Mouse (Mus musculus) heart, postnatal 10 days (tissue): ENCODE measurements around the gene Lamp3. TPM values are rescaled to one million over a fixed set of nuclear protein-coding genes. Genes with fewer than 3 reads are reported as not detected.
"Not testable (repeated sequence)": the region's sequence is repeated elsewhere in the genome, so short reads cannot be mapped to it uniquely, and the experiment has no call there.

ENCODE experiments used
- DNase-seq, 2 experiments: peaks; one replicate each; pipeline ENCODE4 v3.0.0; 2021
- intact Hi-C: fragments of 180-260 bp; cut with DNase I; formaldehyde crosslinking; loops from one replicate; pipeline ENCODE4 v1.15.1; 2025
- total RNA-seq, 2 experiments: library from RNA; stranded (reverse); gene quantifications; 2 replicates each; pipeline ENCODE4 v1.2.3; 2021

Lamp3 gene
- total RNA-seq = under 1 TPM in 1 of 2 experiments, not detected in 1; 0.07 TPM

DNA sequence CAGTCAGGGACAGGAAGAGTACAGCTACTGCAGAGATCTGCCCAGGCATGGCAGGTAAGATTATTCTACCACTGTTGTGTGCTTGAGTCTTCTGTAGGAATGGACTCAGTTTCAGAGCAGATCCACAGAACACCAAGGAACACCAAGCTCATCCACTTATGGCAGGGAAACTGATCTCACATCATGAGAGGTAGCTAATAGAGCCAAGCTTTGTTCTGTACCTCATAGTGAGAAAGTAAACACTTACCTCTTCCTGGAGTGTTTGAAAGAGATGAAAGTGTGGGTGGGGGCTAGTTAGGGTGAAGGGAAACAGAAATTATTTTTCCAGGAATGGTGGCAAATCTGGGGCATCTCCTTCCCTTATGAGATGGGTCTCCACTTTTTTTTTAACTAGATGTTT is at the start of gene Lamp3:
Gene Lamp3 (minus strand): TSS at position 160 of the 400 bp plus-strand sequence.
- no peak for DNase-seq

DNA sequence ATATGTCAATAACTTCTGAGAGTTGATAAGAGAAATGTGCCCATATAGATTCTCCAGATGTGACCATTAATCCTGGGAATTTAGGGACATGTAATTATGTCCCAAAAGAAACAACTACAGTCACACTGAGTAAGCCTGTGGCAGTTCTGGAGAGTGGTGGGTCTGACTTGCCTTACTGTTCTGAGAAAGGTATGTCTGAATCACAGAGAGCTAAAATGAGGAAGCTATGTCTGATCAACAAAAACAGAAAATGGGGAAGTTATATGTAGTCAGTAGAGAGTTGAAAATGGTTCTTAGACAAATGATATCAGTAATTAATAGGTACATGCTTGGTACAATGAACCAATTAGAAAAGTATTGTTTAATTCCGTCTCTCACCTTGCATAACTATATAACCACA is 26.7 kb upstream of the Lamp3 start:
- DNase-seq = no peak
- intact Hi-C loops = no loop called here

More for the DNA sequence above, at the start of gene Lamp3:
- intact Hi-C loops = no loop called here

DNA sequence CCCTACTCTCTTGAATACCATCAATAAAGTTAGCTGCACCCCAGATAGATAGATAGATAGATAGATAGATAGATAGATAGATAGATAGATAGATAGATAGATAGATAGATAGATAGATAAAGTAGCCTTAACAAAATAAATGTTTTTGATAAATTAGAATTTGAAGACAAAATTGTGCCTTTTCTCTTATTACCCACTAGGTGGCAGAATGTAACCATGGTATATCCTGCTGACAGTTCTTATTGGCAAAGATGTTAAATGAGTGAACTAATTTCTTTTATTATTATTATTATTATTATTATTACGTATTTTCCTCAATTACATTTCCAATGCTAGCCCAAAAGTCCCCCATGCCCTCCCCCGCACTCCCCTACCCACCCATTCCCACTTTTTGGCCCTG is 18.0 kb upstream of the Lamp3 start:
- DNase-seq = not testable (repeated sequence)
- intact Hi-C loops = loop anchor here (1.0 to 5.0 kb wide), 3 partner anchors 124 to 463 kb away; no protein-coding TSS in a partner anchor

DNA sequence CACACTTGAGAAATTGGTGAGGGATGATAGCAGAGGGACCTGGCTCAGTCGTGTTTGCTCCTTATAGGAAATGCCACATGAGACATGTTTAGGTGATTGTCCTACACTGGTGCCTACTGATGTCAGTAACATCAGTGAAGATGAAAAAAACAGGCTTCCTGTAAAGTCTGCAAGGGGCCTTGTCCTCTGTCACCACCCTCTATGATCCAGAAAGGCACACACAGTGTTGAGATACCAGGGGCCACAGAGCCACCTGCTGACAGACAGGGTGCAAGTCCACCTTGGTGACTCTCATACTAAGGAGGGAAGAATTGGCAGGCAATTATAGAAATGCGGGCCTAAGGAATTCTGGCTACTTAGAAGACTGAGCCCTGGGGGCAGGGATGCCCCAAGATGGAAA is 14.8 kb upstream of the Lamp3 start:
- intact Hi-C loops = loop anchor here (5.0 kb wide), 2 partner anchors 186 to 466 kb away; no protein-coding TSS in a partner anchor
- no peak for DNase-seq

DNA sequence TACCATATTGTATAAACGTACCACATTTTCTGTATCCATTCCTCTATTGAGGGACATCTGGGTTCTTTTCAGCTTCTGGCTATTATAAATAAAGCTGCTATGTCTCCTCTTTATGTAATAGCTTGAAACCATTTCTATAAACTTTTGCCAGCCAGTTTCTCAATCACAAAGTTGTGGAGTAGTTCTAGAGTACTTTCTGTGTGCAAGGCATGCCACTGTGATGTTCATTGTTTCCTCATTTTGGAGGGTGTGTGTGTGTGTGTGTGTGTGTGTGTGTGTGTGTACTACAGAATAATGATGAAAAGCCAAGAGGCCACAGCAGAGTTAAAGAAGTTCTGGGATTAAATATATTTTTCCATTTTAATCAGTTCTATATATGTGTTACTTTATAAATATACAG is 1.2 kb upstream of the Lamp3 start:
- intact Hi-C loops = no loop called here
- no peak for DNase-seq

DNA sequence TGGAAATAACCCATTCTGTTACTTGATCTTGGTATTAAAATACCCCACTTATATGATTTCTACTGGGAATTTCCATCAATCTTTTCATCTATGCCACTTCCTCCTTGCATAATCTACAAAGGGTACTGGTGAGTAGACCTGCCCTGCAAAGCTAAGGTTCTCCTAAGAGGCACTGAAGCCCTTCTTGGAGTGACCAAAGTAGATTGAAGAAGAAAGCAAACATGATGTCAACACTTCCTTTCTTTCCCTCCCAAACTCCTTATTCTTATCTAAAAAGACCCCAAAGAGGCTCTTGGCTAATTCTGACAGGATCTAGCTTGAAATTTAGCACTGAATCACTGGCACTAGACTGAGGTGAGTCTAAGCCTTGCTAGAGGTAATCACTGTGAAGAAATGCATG is 7.0 kb downstream of the Lamp3 start:
- no peak for DNase-seq
- intact Hi-C loops = no loop called here

DNA sequence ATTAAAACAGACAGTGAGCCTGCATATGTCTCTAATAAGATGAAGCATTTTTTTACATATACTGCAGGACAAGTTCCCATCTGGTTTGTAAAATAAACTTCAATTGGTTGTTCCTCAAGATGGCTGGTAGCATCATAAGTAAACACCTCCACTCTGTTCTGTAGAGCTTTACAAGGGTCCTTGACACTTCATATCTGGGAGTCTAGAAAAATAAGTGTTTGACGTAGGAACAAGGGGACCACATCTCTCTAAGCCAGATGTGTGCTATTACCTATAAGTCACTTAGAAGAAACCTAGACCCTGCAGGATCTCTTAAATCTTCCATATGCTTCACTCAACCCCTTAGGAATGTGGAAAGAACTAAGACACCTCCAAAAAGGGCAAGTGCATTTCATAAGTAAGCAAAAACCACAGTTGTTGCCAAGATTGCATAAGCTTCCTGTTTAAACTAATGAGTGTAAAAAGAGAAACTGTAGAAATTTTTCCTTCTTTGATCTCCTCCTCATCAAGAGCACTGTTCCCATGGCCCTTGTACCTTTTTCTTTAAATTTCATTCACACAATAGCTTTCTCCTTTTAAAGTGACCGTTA is 35.3 kb downstream of the Lamp3 start:
- no peak for DNase-seq
- intact Hi-C loops = no loop called here

DNA sequence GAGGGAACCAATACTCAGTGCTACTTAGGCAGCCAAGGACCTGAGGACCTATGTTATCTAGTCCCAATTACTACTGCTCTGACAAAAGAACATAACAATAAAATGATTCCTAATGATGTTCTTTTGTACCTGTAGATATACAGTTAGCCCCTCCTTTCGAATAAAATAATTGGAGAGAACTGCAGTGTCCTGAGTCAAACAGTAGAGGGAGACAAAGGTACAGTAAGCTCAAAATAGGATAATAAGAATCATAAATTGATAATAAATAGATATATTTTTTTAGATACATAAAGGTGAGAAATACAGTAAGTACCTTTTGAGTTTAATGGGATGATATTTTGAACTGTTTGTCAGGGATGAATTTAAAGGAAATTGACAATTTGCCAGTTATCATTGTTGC is 39.9 kb downstream of the Lamp3 start:
- no peak for DNase-seq
- intact Hi-C loops = no loop called here

DNA sequence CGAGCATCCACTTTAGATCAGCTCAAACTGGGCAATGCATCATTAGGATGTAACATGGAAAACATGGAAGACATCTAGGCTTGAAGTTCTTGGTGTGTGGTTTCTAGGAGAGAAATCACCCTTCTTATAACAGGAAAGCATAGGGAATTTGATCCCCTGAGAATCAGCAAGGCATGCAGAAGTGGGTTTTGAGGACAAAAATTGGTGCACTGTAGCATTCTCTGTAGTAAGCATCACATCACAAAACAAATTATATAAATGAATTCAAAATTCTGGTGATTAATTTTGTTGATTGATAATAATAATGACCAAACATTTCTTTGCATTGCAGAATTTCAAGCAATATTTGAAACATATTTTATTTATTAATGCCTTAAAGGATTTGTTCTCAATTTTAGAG is 76.4 kb downstream of the Lamp3 start, which contains the start of gene Olfr171:
Gene Olfr171 (minus strand): TSS at position 101 of the 400 bp plus-strand sequence.
- intact Hi-C loops = no loop called here
- DNase-seq = no peak

DNA sequence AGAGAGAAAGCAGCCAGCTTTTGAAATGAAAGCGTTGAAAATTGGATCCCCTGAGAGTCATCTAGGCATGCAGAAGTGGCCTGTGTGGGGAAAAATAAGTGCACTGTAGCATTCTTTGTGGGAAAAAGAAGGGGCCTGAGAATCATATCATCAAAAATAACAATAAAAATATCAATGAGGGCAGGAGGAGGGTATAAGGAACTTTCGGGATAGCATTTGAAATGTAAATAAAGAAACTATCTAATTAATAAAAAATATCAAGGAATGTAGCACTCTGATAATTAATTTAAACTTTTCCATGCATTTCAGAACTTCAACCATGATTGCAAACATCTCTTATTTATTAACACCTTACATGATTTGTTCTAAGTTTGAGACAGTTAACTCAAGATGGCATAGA is 94.4 kb downstream of the Lamp3 start, which contains the start of gene Olfr170:
Gene Olfr170 (minus strand): TSS at position 101 of the 400 bp plus-strand sequence.
- intact Hi-C loops, DNase-seq: not testable (repeated sequence)

Other genes starting within 250 kb of the Lamp3 start
- not detected for gene Olfr166, start 222.7 kb downstream of the Lamp3 start, total RNA-seq
- gene Olfr167, start 184.1 kb downstream of the Lamp3 start, total RNA-seq = not detected
- gene Olfr168, start 170.8 kb downstream of the Lamp3 start, total RNA-seq = not detected
- not detected for gene Olfr169, start 134.6 kb downstream of the Lamp3 start, total RNA-seq
- gene Olfr170, start 94.5 kb downstream of the Lamp3 start, total RNA-seq = not detected
- not detected for gene Olfr171, start 76.5 kb downstream of the Lamp3 start, total RNA-seq
- 1 to 10 TPM; 3.6 to 4.0 TPM for gene B3gnt5, start 53.8 kb upstream of the Lamp3 start, total RNA-seq